Mouse (Mus musculus) activated CD4-positive, CD25-positive, alpha-beta regulatory T cell, adult 4 months (primary cell): ENCODE data around the gene Trim24. TPM values are rescaled to one million over a fixed set of nuclear protein-coding genes. Genes with fewer than 3 reads are reported as not detected.

Experiments
- ATAC-seq: one replicate; pipeline ENCODE4 v1.8.0; 2017
- polyA plus RNA-seq, 2 experiments: library from polyadenylated mRNA; unstranded; fragments of 100-300 nt; shearing (Covaris generic); gene quantifications; one replicate each; pipeline ENCODE4 v1.2.1; 2017

Gene Trim24
- polyA plus RNA-seq, 2 experiments from 2014 or later: 11.4 to 14.1 TPM

DNA sequence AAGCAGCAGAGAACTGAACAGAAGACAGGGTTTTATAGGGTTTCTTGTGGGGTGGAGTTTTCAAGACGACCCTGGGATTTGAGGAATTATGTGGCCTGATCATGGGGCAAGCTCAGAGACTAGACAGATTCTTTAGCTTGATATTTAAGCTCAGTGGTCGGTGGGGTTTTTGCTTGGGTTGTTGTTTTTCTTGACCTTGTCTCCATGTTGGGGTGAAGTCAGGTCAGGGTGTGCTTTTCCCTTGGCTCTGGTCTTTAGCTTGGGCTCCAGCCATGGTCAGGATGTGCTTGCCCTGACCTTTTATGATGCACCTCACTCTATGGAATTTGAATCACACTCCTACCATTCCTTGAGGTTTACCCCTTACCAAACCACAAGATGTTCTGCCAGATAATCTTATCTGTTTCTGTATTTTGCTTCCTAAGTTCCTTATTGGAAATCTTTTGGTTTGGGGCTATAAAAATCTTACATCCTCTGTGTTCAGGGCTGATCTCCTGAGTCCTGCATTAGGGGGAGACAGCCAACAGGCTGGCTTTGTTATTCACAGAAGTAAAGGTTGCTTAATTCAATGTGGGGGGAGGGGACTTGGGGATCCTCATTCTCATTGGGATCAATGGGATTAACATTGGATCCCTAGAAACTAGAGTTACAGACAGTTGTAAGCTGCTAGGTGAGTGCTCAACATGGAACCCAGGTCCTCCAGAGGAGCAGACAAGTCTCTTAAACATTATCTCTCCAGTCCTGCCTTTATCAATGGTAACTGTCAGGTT is 6.5 kb upstream of the Trim24 start:
- no peak for ATAC-seq

DNA sequence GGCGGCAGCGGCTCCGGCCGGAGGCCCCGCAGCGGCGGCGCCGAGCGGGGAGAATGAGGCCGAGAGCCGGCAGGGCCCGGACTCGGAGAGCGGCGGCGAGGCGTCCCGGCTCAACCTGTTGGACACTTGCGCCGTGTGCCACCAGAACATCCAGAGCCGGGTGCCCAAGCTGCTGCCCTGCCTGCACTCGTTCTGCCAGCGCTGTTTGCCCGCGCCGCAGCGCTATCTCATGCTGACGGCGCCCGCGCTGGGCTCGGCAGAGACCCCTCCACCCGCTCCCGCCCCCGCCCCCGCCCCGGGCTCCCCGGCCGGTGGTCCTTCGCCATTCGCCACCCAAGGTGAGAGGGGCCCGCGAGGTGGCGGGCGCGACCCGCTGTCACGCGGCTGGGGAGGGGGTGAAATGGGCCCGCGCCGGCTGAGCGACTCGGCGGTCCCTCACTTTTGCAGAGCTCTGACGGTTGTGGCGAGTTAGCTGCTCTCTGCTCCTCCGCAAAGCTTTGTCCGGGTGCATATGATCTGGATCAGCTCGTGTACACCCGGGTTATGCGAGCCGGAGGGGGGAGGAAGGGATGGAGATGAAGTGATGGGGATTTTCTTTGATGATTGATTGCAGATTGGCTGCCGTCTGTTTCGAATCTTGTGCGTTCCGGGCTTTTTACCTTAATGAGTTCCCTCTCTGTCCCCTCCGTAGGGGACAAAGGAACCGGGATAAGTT is 683 bp downstream of the Trim24 start:
- ATAC-seq: peak; percentile 18

DNA sequence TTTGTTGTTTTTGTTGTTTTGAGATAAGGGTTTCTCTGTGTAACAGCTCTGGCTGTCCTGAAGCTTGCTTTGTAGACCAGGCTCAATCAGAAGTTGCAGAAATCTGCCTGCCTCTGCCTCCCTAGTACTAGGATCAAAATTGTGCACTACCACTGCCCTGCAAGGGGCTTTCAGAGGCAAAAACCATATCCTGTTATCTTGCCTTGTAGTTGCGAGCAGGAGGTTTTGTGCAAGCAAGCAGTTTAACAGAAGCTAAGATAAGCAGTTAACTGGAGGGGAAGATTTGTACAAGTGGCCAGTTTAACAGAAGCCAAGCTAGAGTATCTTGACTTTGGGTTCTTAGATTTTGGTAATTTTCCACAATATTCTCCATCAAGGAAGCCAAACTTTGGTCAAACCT is 2.2 kb downstream of the Trim24 start:
- no peak for ATAC-seq

DNA sequence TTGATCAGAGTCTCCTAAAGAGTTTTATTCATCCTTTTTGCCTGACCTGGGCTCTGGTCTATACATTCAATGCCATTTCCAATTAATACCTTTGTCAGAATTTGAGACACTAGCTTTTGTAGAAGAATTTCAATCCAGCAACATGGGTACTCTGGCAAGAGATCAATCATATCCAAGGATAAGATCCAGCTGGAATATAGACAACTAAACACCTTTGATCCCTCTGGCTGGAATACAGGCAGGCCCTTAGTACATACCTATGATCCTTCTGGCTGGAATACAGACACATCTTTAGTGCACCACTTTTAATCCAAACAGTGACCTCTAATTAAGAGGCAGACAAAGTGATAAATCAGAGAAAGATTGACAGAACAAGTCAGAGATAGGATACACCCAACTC is 3.1 kb downstream of the Trim24 start:
- ATAC-seq: no peak

DNA sequence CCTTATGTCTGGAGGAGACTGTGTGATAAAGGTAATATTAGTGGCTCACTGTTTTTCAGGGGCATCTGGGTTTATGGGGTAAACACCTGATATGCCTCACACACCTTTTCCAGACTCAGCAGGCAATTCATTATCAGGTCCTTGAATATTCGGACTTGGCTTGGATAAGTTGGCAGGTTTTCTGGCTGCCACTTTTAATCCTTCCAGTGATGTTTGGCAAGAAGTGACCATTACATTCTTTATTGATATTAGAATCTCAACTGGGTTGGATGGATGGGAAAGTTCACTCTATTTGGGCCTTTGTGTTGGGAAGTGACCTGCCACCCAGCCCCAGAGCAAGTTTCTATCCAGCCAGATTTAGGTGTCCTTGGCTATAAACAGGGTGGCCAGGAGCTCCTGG is 7.6 kb downstream of the Trim24 start:
- no peak for ATAC-seq

DNA sequence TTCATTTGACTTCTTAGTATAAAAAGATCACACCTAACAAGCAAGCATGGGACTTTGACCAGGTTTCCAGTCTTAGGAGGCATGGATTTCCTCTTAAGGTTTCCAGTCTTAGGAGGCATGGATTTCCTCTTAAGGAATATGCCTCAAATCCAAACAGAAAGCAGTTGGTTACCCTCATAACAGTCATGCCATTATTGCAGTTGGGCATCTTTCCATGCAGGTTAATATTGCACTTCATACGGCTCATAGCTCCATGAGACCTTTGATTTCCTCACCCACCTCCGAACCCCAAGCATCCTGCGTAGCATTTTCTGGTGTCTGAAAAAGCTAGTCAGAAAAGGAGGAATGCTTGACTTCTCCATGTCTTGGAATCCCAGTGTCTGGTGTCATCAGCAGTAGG is 10.0 kb downstream of the Trim24 start:
- ATAC-seq: no peak

DNA sequence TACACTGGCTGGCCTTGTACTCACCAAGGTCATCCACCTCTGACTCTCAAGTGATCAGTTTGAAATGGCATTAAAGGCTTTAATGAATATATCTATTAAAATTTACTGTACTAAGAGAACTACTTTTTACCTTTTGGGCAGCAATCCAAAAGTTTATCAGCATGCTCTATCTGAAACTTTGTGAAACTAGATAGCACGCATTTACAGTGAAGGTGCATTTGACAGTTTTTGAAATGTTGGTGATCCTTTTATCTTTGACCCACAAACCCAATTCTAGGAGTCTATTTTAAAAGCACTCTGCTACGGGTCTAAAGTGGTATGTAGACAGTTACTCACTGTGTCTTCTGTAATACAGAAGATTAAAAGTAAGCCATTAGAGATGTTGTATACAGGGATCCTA is 23.0 kb downstream of the Trim24 start:
- ATAC-seq: no peak

DNA sequence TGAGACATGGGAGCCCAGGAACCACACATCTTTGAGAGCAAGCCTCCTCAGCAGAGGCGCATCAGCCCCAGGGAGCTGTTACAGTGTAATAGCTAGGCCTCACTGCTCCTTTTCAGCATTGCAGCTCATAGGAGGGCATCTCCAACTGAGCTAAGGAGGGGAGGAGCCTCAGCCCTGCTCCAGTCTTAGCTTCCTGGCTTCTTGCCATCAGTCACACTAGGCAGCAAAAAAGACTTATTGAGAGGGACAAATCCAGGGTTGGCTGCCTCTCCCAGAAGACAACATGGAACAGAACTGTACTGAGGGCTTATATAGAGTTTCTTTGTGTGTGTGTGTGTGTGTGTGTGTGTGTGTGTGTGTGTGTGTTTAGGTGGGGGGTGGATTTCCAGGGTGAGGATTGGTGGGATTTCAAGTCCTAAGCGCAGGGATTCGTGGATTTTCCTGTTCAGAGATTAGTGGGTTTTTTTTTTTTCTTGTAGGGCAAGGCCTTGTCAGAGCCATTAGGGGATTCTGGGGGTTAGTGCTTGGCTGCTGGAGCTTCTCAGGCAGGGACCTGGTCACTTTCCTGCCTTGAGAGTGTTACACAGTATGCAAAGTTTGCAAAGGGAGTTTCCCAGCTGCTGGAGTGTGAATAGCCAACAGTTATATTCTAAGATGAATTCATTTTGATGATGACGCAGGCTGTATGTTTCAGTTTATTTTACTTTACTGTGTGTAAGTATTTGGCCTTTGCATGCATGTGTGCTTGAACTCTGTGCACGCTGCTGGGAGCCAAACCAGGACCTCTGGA is 25.2 kb downstream of the Trim24 start:
- peak; percentile 46 for ATAC-seq

DNA sequence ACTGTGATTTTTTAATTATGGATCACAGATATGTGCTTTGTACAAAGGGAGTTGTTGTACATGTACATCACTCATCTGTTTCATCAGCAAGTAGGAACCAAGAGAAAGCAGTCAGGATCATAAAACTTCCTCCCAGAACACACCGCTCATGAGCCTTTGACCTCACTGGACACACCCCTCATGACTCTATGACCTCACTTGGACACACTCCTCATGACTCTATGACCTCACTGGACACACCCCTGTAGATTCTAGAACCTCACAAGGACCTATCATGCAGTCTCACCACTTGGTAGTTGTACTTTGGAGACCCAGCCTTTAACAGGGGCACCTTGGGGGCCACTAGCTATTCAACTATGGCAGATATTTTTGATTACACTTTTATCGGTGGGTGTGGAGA is 29.6 kb downstream of the Trim24 start:
- no peak for ATAC-seq

DNA sequence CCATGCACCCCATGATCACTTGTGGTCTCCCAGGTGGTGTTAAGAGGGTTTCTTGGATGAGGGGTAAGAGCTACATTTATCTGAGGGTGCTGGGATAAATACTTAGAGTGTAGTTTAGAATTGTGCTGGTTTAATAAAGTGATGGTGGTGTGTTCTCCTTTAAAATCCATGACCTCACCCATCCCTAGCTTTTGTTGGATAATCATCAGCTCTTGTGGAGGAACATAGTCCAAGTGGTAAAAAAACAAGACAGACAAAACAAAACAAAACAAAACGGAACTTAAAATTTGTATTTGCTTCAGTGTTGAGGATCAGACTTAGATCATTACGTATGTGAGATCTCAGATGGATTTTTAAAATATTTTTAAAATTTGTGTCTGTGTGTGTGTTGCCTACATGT is 31.2 kb downstream of the Trim24 start:
- no peak for ATAC-seq

DNA sequence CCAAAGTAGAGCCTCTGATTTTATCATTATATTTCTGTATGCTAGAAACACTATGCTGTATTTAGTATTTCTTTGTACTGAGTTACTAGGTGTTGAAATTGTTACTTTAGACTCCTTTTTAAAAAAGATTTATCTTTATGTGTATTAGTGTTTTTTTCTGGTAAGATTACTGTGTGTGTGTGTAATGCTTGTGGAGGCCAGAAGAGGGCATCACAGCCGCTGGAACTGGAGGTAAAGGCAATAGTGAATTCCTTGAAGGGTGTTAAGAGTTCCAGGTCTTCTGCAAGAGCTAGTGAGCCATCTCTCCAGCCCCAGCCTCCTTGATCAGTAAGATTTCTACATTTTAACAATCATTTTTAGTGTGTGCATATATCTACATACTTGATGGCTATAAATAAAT is 33.2 kb downstream of the Trim24 start:
- ATAC-seq: no peak

DNA sequence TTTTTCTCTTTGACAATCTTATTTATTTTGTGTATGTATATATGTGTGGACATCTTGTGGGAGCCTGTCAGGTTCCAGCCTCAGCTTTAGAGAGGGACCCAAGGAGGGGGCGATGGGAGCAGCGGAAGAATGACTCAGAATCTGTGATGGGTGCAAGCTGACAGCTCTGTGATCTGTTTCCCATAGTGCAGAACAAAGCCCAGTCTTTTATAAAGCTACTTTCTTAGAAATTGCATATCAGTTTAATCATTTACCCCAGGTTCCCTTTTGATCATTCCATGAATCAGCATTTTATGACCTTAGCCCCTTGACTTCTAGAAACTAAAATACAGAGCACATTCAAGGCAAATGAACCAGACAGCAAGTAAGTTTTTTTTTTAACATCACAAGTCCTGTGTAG is 42.9 kb downstream of the Trim24 start:
- ATAC-seq: no peak

DNA sequence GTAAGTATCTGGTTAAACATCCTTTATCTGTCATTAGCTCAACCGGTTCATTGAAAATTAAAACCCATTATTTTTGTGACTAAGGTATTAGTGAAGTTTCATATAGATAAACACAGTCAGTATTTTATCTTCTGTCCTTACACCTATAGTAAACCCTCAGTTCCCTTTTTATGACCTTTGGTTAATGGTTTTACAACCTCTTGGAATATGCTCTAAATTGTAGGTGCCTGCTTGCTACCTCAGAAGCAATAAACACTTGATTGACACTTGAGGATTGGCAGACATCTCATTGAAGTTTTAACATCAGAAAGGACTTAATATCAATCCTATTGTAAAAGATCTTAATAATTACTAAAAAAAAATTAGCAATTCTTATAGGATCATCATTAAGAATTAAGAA is 54.5 kb downstream of the Trim24 start:
- ATAC-seq: no peak

DNA sequence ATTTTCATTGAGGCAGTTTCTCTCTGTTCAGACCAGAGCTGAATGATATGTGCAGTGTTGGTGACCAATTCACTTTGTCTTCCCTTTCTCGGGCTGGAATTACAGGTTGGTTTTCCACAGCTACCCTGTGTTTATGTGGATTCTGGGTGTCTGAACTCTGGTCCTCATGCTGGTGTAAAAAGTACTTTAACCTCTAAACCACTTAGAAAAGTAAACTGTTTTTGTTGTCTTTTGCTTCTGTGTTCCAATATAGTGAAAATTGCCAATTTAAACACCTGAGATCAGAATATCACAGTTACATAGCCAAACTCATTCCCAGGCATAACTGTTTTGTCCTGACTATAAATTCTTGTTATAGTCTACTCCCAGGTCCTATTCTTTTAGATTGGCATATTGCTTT is 56.1 kb downstream of the Trim24 start:
- no peak for ATAC-seq

DNA sequence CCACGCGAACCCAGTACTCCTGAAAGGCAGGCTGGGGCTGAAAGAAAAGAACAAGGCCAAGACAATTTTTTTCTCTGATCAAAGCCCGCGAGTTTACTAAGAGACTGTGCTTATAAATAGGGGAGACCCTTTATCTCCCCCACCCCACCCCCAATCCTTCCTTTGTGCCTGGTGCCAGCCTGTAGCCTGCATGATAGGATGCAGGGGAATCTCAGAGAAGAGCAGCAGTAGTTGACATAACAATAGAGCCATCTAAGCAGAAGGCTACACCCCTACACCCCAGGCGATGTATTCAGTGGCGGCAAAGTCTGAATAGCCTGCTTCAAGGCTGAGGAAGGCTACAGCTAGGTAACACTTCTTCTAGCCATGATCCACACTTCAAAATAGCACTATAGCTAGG is 65.9 kb downstream of the Trim24 start:
- ATAC-seq: no peak

DNA sequence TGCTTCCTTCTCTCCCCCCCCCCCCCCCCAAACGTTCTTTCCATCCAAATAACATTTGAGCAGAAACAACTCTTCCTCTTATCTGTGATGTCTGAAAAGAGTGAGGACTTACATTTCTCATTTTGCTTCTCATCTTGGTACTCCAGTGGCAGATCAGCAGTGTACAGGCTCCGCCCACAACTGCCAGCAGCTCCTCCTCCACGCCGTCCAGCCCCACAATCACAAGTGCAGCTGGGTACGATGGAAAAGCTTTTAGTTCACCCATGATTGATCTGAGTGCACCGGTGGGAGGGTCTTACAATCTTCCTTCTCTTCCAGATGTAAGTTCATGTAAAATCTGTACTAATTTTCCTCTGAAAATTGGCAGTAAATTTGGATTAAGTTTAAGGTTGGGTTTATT is 80.7 kb downstream of the Trim24 start:
- no peak for ATAC-seq

DNA sequence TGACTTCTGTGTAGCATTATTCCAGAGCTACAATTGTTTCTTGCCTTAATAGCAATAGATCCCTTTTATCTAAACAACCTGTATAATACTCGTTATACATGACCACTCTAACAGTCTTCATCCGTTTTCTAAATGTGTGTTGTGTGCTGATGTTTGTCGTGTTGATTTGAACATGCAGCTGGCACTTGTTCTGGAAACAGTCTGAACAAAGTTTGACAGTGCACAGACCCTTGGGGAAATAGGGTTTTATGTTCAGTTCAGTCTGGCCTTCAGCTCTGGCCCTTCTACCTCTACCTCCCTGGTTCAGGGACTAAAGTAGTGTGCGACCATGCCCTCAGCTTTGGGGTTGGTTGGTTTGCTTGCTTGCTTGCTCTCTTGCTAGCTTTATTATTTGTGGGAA is 96.8 kb downstream of the Trim24 start:
- no peak for ATAC-seq

DNA sequence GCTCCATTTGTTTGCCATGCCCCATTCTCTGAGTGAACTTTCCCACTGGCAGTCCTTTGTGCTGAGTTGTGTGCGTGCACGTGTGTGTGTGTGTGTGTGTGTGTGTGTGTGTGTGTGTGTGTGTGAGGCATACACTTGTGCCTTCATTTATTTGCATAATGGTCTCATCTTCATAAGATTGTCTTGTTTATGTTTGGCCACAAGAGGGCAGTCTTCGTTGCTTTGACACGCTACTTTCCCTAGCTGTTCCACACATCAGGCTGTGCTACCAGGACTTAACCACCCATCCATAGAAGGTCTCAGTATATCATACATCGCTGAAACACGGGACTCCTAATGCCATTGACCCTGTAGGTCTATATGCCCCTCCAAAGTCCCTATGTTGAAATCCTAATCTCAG is 136.8 kb downstream of the Trim24 start:
- ATAC-seq: no peak

DNA sequence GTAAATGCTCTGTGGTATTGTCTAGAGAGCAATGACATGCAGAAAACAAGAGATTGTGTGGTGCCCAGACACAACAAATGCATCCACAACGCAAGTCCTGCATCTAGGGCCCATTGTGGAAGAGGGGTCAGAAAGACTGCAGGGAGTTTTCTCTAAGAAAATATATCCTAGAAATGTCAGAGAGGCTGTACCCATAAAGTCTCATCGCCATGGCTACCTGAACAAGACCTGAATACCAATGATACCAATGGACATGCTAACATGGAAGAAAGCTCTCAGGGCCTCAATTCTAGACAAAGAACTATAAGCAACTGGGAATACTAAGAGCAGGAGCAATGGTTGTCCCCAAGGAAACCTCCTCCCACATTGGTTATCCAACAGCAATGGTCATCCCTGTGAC is 142.2 kb downstream of the Trim24 start:
- no peak for ATAC-seq
